Mouse (Mus musculus) brown adipose tissue, adult 24 weeks (tissue): ENCODE measurements around the gene Fam117a. TPM values are rescaled to one million over a fixed set of nuclear protein-coding genes. Genes with fewer than 3 reads are reported as not detected.
A peak's percentile ranks its signal among the peaks of the same experiment; 100 is the strongest.

Experiments
- H3K27ac ChIP-seq: fragments of 200-500 bp; replicated peaks from 2 replicates; pipeline ENCODE4 v1.5.1; 2012; ENCODE audit warnings: low read depth, mild to moderate bottlenecking, low read length
- H3K4me1 ChIP-seq: fragments of 200-500 bp; 2 replicates; pipeline ENCODE4 v1.6.1; 2012; ENCODE audit warnings: low read length, mixed read lengths; ENCODE audit not compliant: control insufficient read depth, insufficient read depth, insufficient read length
- H3K4me3 ChIP-seq: fragments of 200-500 bp; 2 replicates; pipeline ENCODE4 v1.5.1; 2012; ENCODE audit warnings: low read depth, mild to moderate bottlenecking, low read length, moderate library complexity; ENCODE audit not compliant: insufficient read depth
- polyA plus RNA-seq: library from polyadenylated mRNA; stranded (reverse); fragments of >200 nt; gene quantifications from 2 replicates; pipeline ENCODE4 v1.2.4, GENCODE M21; 2012; ENCODE audit not compliant: missing spikeins, insufficient read depth, insufficient read length

Gene Fam117a
- polyA plus RNA-seq, 1 experiment, result 14.8 TPM

- H3K4me1 ChIP-seq, result peaks cover 7% of the 10 kb centered on the region; the same call in 1 of the 2 replicates
- H3K27ac ChIP-seq, result no peak overlapping the region
- H3K4me3 ChIP-seq, result no peak overlapping the region
Observed at GRCm38 (mm10) chr11:95387354-95387753, 50.5 kb downstream of the Fam117a start.

- Histone ChIP-seq H3K27ac (no peak overlapping the region), H3K4me1 (peaks cover 11% of the 10 kb centered on the region; the same call in 1 of the 2 replicates), H3K4me3 (no peak overlapping the region)
Observed at GRCm38 (mm10) chr11:95389006-95389405, 52.2 kb downstream of the Fam117a start.

DNA sequence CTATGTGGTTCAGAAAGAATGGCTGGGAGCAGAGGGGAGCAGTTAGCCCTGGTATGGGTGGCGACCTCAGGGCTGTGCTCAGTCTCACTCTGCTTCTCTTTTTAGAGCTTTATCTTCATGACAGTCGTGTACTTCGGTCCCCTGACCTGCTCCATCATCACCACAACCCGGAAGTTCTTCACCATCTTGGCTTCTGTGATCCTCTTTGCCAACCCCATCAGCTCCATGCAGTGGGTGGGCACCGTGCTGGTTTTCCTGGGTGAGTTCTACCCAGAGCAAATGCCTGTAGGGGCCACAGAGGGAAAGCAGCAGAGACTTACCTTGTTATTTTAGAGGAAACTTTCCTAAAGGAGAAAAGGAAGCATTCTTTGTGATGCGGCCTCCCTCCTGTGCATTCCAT lies 53.6 kb downstream of the Fam117a start:
- H3K4me1 ChIP-seq, result peaks cover 9% of the 10 kb centered on the region; the same call in 1 of the 2 replicates
- H3K4me3 ChIP-seq, result no peak overlapping the region
- H3K27ac ChIP-seq, result no peak overlapping the region

- H3K4me3 ChIP-seq, result no peak overlapping the region
- no peak overlapping the region for H3K27ac ChIP-seq
- H3K4me1 ChIP-seq, result peaks cover 9% of the 10 kb centered on the region; the same call in 1 of the 2 replicates
Observed at GRCm38 (mm10) chr11:95391201-95391600, 54.4 kb downstream of the Fam117a start.

DNA sequence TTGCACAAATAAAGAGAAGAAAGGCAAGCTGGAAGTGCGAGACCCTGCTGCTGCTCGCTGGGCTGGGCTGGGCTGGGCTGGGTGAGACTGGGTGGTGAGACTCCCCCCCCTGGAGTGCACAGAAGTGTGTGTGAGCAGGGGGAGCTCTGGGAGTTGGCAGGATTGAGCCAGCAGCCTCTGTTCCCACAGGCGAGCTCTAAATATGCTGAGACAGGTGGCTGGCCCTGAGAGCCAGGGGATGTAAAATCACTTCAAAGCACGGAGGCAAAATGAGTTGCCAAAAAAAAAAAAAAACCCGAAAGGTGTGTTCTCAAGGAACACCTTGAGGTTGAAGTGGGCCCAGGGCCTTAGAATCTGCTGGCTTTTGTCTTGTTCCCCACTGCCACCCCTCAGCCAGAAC lies 54.9 kb downstream of the Fam117a start:
- Histone ChIP-seq H3K27ac (no peak overlapping the region), H3K4me3 (no peak overlapping the region), H3K4me1 (peaks cover 9% of the 10 kb centered on the region; the same call in 1 of the 2 replicates)

GRCm38 (mm10) chr11:95392223-95392667 lies 55.4 kb downstream of the Fam117a start:
- H3K4me3 ChIP-seq, result no peak overlapping the region
- peaks cover 9% of the 10 kb centered on the region; the same call in 1 of the 2 replicates for H3K4me1 ChIP-seq
- 0 out of 2 replicates have a peak overlapping the region, but pooled peaks have one; percentile 24 for H3K27ac ChIP-seq

GRCm38 (mm10) chr11:95392708-95393499 lies 56.1 kb downstream of the Fam117a start:
- H3K4me3 ChIP-seq, result no peak overlapping the region
- peak overlapping the region; percentile 24; the same call in 1 of the 2 replicates for H3K27ac ChIP-seq
- H3K4me1 ChIP-seq, result peaks cover 9% of the 10 kb centered on the region; the same call in 1 of the 2 replicates

- H3K4me1 ChIP-seq, result peaks cover 9% of the 10 kb centered on the region; the same call in 1 of the 2 replicates
- no peak overlapping the region for H3K4me3 ChIP-seq
- H3K27ac ChIP-seq, result no peak overlapping the region
Observed at GRCm38 (mm10) chr11:95393500-95393816, 56.6 kb downstream of the Fam117a start.

DNA sequence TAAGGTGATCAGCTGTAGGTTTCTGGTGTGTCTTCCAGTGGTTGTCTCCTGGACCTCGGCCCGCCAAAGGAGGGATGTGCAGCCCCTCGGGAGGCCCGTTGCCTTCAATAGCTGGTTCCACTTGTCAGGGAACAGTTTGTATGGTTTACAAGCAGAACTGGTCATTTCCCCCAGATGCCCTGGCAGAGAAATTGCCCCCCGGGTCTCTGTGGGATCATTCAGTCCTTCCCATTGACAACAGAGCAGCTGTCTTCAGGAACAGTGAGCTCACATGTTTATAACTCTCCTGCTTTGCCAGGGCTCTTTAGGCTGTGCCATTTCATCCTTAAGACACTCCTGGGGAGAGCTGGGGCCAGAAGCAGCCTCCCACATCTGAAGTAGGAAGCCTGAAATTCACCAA lies 57.3 kb downstream of the Fam117a start:
- H3K27ac ChIP-seq, result no peak overlapping the region
- peaks cover 9% of the 10 kb centered on the region; the same call in 1 of the 2 replicates for H3K4me1 ChIP-seq
- no peak overlapping the region for H3K4me3 ChIP-seq

DNA sequence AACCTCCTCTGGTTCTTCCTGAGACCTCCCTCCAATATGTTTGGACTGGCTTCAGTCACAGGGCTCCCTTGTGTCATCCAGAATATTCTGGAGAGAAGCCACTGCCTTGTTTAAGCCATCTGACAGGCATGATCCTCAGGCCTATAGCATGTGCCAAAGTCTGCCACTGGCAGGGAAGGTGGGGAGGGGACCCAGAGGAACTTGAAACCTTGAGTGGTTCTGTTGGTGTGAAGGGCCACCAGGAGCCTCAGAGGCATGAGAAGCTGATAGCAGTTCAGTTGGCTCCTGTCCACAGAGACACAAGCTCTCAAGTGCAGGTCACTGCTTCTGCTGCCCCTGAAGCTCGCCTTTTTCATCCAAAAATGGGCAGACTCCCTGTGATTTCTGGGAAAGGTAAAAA lies 59.7 kb downstream of the Fam117a start:
- Histone ChIP-seq H3K4me1 (peaks cover 9% of the 10 kb centered on the region; the same call in 1 of the 2 replicates), H3K4me3 (no peak overlapping the region), H3K27ac (no peak overlapping the region)

DNA sequence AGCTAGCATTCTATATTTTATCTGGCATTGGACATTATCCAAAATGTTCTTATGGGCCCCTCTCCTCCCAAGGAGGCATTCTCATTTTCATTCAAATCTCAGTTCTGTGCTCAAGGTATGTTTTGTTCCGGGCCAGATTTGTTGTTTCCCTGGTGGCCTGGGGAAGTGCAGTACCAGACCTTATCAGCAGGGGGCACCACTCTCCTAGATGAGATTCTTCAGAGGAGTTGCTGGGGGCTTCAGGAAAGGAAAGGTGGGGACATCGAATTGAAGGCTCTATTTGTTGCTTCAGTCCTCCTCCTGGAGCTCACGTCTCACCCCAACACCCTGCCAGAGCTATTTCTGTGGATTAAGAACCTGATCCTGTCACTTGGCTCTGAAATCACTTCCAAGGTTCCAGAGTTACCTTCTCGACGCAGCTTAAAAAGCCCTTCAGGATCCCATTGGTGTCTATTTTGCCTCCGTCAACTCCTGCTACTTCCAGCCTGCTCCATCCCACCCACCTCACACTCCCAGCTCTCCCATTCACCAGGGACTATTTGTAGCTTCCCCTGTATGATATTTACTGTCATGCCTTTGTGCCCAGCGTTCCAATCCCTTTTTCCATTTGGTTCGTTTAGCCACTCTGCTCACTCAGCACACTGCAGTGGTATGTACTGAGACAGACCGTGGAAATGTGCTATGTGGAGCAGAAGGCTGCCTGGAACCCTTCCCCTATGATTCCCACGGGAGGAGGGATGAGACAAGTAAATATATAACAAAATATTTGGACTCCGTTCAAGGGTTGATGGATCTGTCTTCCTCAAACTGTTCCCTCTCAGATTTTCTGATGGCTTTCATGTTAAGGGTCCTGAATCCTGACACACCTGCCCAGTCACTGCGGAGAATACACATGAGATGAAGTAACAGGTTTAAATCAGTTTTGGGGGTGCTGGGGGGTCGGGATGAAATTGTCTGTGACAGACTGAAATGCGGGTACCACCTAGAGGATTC lies 61.3 kb downstream of the Fam117a start:
- no peak overlapping the region for H3K4me3 ChIP-seq
- H3K4me1 ChIP-seq, result peaks cover 9% of the 10 kb centered on the region
- no peak overlapping the region for H3K27ac ChIP-seq

DNA sequence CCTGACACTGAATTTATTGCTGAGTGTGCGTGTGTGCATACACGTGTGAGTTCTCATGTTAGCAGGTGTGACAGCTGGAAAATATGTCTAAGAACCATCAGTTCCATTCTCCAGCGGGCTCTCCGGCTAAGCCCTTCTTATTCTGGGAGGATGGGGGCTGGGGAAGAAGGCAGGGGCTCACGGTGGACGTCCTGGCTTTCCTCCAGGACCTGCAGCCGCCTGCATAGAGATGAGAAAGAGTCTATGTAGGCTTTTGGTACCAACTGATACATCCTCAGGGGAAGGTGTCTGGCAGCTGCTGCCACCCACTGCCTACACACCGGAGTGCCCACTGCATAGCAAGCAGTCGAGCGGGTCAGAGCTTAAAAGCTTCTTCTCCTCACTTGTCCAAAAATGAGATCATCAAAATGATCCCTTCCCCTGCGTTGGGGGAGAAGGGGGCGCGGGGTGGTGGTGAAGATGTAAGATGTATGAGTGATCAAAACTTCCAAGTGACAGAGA lies 62.8 kb downstream of the Fam117a start:
- H3K4me3 ChIP-seq, result no peak overlapping the region
- H3K27ac ChIP-seq, result no peak overlapping the region
- H3K4me1 ChIP-seq, result peaks cover 15% of the 10 kb centered on the region

DNA sequence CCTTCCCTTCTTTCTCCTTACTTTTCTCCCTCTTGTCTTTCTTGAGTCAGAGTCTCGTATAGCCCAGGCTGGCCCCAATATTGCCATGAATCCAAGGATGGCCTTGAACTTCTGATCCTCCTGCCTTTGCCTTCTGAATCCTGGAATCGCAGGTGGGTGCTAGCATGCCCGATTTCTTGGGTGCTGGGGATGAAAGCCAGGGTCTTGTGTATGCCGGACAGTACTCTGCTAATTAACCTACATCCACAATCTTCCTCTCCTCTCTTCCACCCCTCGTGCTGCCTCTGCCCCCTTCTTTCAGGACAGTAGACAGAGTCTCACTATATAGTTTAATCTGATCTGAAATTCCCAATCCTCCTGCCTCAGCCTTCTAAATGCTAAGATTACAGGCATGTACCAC lies 64.8 kb downstream of the Fam117a start:
- no peak overlapping the region for H3K4me3 ChIP-seq
- H3K4me1 ChIP-seq, result peaks cover 17% of the 10 kb centered on the region
- no peak overlapping the region for H3K27ac ChIP-seq

DNA sequence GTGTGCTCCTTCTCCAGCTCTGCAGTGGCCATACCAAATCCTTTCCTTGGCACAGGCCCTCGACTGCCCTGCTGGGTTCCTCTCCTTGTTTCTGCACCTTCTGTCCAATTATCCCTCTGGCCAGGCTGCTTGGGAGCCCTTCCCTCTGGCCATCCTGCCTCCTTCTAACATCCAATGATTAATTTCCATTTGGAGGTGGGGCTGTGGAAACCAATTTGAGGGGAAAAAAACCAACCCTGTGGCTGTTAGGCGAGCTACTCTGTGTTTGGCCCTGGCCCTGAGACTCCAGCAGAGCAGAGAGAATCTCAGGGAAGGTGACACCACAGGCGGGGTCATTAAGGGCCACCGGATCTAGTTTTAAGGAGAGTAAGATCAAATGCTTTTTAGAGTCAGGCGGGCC lies 65.4 kb downstream of the Fam117a start:
- Histone ChIP-seq H3K4me3 (no peak overlapping the region), H3K4me1 (peaks cover 17% of the 10 kb centered on the region), H3K27ac (peak overlapping the region; percentile 69)

DNA sequence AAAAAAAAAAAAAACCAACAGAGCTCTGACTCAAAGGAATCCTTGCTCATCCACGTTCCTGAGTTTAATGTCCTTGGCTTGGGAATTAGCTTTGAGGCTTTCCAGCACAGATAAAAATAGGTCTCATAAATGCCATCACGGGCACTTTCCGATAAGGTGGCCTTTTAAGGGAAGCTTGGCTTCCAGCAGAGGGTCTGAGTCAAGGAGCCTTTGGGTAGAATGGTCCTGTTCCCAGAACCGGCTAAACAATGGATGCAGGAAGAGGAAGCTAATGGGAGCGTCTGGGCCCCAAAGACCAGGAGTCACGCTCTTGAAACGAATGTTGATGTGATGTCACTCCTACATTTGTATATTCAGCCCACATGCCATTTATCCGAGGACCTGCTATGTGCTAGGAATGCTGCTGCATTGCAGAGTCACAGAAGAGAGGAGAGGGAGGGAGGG lies 65.9 kb downstream of the Fam117a start:
- no peak overlapping the region for H3K4me3 ChIP-seq
- H3K27ac ChIP-seq, result peak overlapping the region; percentile 69
- peaks cover 17% of the 10 kb centered on the region for H3K4me1 ChIP-seq
